ENCODE assay signal across 8 mouse cellular contexts in genomic region chr2:165856611-165857200, GRCm38 (mm10). TPM values are rescaled to one million over a fixed set of nuclear protein-coding genes. Genes with fewer than 3 reads are reported as not detected.
A peak's percentile ranks its signal among the peaks of the same experiment; 100 is the strongest.
DNase-seq lines count a peak whose midpoint lies in the region; ATAC-seq and TF ChIP-seq lines count a peak whose summit lies in the region.

No protein-coding gene starts in this region.

- no peak overlapping the region for H3K4me2 ChIP-seq in hindbrain, postnatal 0 days (ENCODE audit: low read depth, low read length)
- H3K4me2 ChIP-seq in neural tube, embryonic 12.5 days (replicated peaks), result peak overlapping the region; percentile 52; the same call in 1 of the 2 replicates

- no peaks in the 10 kb centered on the region for H3K9me3 ChIP-seq in embryonic facial prominence, embryonic 10.5 days
- no peaks in the 10 kb centered on the region for H3K9me3 ChIP-seq in hindbrain, postnatal 0 days (ENCODE audit: low read length)
- H3K9me3 ChIP-seq in neural tube, embryonic 12.5 days, result no peaks in the 10 kb centered on the region

- peaks cover 48% of the 10 kb centered on the region for H3K36me3 ChIP-seq in embryonic facial prominence, embryonic 10.5 days (replicated peaks)
- peaks cover 1% of the 10 kb centered on the region; the same call in 1 of the 2 replicates for H3K36me3 ChIP-seq in hindbrain, postnatal 0 days (ENCODE audit: insufficient read depth, low read length)
- peaks cover 7% of the 10 kb centered on the region for H3K36me3 ChIP-seq in neural tube, embryonic 12.5 days

- DNase-seq in left cerebral cortex, adult 2 months (ENCODE audit: extremely low spot score in 1 of 2, low spot score in 2 of 2), result no peak
- no peak for DNase-seq in left cerebral cortex, postnatal 4 days
- no peak for DNase-seq in embryonic facial prominence, embryonic 10.5 days (ENCODE audit: low spot score)
- DNase-seq in hindbrain, postnatal 0 days (ENCODE audit: low spot score), result no peak
- DNase-seq in layer of hippocampus, adult 18-20 months (ENCODE audit: low spot score in 2 of 2), result no peak
- no peak for DNase-seq in urinary bladder, postnatal 36 days (ENCODE audit: low spot score in 2 of 2)

- peak overlapping the region; percentile 91 for H3K27ac ChIP-seq in left cerebral cortex, adult 2 months
- H3K27ac ChIP-seq in embryonic facial prominence, embryonic 10.5 days (replicated peaks), result peak overlapping the region; percentile 85
- peak overlapping the region; percentile 89 for H3K27ac ChIP-seq in hindbrain, postnatal 0 days
- H3K27ac ChIP-seq in neural tube, embryonic 12.5 days, result no peak overlapping the region

- no peak for ATAC-seq in hindbrain, postnatal 0 days
- no peak for ATAC-seq in neural tube, embryonic 12.5 days (ENCODE audit: low FRiP score, low read depth)
- no peak for ATAC-seq in frontal cortex, adult (ENCODE audit: low TSS enrichment)

- H3K9ac ChIP-seq in hindbrain, postnatal 0 days (replicated peaks; ENCODE audit: low read length), result no peak overlapping the region
- no peak overlapping the region for H3K9ac ChIP-seq in neural tube, embryonic 12.5 days

- WGBS in embryonic facial prominence, embryonic 10.5 days, result 74% methylated on average over 7 of the region's 7 CpGs
- WGBS in hindbrain, postnatal 0 days, result 68% methylated on average over 7 of the region's 7 CpGs
- 46% methylated on average over 7 of the region's 7 CpGs for WGBS in neural tube, embryonic 12.5 days

- H3K4me1 ChIP-seq in embryonic facial prominence, embryonic 10.5 days, result peaks cover 87% of the 10 kb centered on the region
- peaks cover 52% of the 10 kb centered on the region for H3K4me1 ChIP-seq in hindbrain, postnatal 0 days (ENCODE audit: insufficient read depth, low read length)
- H3K4me1 ChIP-seq in neural tube, embryonic 12.5 days, result peaks cover 85% of the 10 kb centered on the region

- no peaks in the 10 kb centered on the region for H3K27me3 ChIP-seq in embryonic facial prominence, embryonic 10.5 days (replicated peaks; ENCODE audit: low read depth, poor library complexity, severe bottlenecking)
- H3K27me3 ChIP-seq in hindbrain, postnatal 0 days (ENCODE audit: insufficient read depth, low read length), result no peaks in the 10 kb centered on the region
- H3K27me3 ChIP-seq in neural tube, embryonic 12.5 days (replicated peaks), result no peaks in the 10 kb centered on the region

- intact Hi-C loops in left cerebral cortex, adult 2 months (cut with DNase I), result loop anchor here (2.0 kb wide), 1 partner anchor 28 kb away; no protein-coding TSS in a partner anchor
- intact Hi-C loops in left cerebral cortex, postnatal 4 days (cut with DNase I), result no loop called here

- no peak overlapping the region for H3K4me3 ChIP-seq in left cerebral cortex, adult 2 months
- no peak overlapping the region for H3K4me3 ChIP-seq in embryonic facial prominence, embryonic 10.5 days
- H3K4me3 ChIP-seq in hindbrain, postnatal 0 days (ENCODE audit: low read length), result no peak overlapping the region
- H3K4me3 ChIP-seq in neural tube, embryonic 12.5 days, result no peak overlapping the region

- no peak for TF ChIP-seq CTCF in left cerebral cortex, adult 2 months (IDR thresholded peaks at IDR 0.05)
- no peak for TF ChIP-seq CTCF in hindbrain, postnatal 0 days (IDR thresholded peaks at IDR 0.05; ENCODE audit: low read depth)

RNA-seq across cellular contexts. Expression of gene Zmynd8, which starts 42.1 kb away (rescaled TPM):
- total RNA-seq in left cerebral cortex, adult 2 months (2021), result 100 to 1,000 TPM; 182 to 188 TPM
- 100 to 1,000 TPM; 118 to 120 TPM for total RNA-seq in left cerebral cortex, postnatal 4 days (2021)
- polyA plus RNA-seq in embryonic facial prominence, embryonic 10.5 days (2016; fragmentation: Nextera tagmentation; extraction: Ambion mirVana), result 68.1 and 69.9 TPM in 2 replicates
- 46.6 and 46.8 TPM in 2 replicates for total RNA-seq in hindbrain, postnatal 0 days (2014; rRNA removed)
- 53.0 and 56.9 TPM in 2 replicates for polyA plus RNA-seq in hindbrain, postnatal 0 days (2015; fragmentation: Nextera tagmentation; extraction: Ambion mirVana)
- polyA plus RNA-seq in neural tube, embryonic 12.5 days (2016; fragmentation: Nextera tagmentation; extraction: Ambion mirVana), result 68.7 and 81.4 TPM in 2 replicates
- 100 to 1,000 TPM; 148 to 149 TPM for total RNA-seq in layer of hippocampus, adult 18-20 months (2021)
